Mouse (Mus musculus) frontal cortex, postnatal 36 days (tissue): ENCODE results near the gene Irs3.

Source experiments
- DNase-seq, 2 experiments: peaks; one replicate each; pipeline ENCODE4 v3.0.0; 2022; ENCODE audit warnings: low spot score in 2 of 2

The Irs3 gene

GRCm38 (mm10) chr5:137645652-137646091, at the start of gene Irs3:
Gene Irs3, minus strand, starts transcription at chr5:137645714.
- no peak for DNase-seq

GRCm38 (mm10) chr5:137694796-137695195, 49.3 kb upstream of the Irs3 start:
- DNase-seq: no peak

- DNase-seq: no peak
Measured at GRCm38 (mm10) chr5:137691881-137692280, 46.4 kb upstream of the Irs3 start.

- no peak for DNase-seq
Measured at GRCm38 (mm10) chr5:137690531-137690930, 45.0 kb upstream of the Irs3 start.

- no peak for DNase-seq
Measured at GRCm38 (mm10) chr5:137689974-137690373, 44.5 kb upstream of the Irs3 start.

- DNase-seq: no peak
Measured at GRCm38 (mm10) chr5:137686127-137686790, 40.7 kb upstream of the Irs3 start.

GRCm38 (mm10) chr5:137685653-137686052, 40.1 kb upstream of the Irs3 start:
- no peak for DNase-seq

- peak; percentile 99 for DNase-seq
Measured at GRCm38 (mm10) chr5:137684294-137685123, 39.0 kb upstream of the Irs3 start, which contains the start of gene Agfg2. Gene Agfg2, minus strand, starts transcription at chr5:137684726.

GRCm38 (mm10) chr5:137683388-137684293, 38.1 kb upstream of the Irs3 start:
- DNase-seq: peak in 1 of 2 experiments; percentile 10

- peak in 1 of 2 experiments; percentile 15 for DNase-seq
Measured at GRCm38 (mm10) chr5:137682526-137682925, 37.0 kb upstream of the Irs3 start.

GRCm38 (mm10) chr5:137679726-137680125, 34.2 kb upstream of the Irs3 start:
- DNase-seq: no peak

- no peak for DNase-seq
Measured at GRCm38 (mm10) chr5:137678736-137679135, 33.2 kb upstream of the Irs3 start.

- DNase-seq: no peak
Measured at GRCm38 (mm10) chr5:137677859-137678258, 32.3 kb upstream of the Irs3 start.

GRCm38 (mm10) chr5:137674786-137675185, 29.3 kb upstream of the Irs3 start:
- DNase-seq: no peak

GRCm38 (mm10) chr5:137673015-137673414, 27.5 kb upstream of the Irs3 start:
- no peak for DNase-seq

GRCm38 (mm10) chr5:137672361-137672760, 26.8 kb upstream of the Irs3 start:
- DNase-seq: no peak

GRCm38 (mm10) chr5:137671443-137672240, 26.1 kb upstream of the Irs3 start:
- peak; percentile 51 to 52 for DNase-seq

- DNase-seq: no peak
Measured at GRCm38 (mm10) chr5:137670240-137670639, 24.7 kb upstream of the Irs3 start.

GRCm38 (mm10) chr5:137668971-137669370, 23.5 kb upstream of the Irs3 start:
- no peak for DNase-seq

GRCm38 (mm10) chr5:137663057-137663456, 17.5 kb upstream of the Irs3 start:
- DNase-seq: no peak
